In the genomic region with DNA sequence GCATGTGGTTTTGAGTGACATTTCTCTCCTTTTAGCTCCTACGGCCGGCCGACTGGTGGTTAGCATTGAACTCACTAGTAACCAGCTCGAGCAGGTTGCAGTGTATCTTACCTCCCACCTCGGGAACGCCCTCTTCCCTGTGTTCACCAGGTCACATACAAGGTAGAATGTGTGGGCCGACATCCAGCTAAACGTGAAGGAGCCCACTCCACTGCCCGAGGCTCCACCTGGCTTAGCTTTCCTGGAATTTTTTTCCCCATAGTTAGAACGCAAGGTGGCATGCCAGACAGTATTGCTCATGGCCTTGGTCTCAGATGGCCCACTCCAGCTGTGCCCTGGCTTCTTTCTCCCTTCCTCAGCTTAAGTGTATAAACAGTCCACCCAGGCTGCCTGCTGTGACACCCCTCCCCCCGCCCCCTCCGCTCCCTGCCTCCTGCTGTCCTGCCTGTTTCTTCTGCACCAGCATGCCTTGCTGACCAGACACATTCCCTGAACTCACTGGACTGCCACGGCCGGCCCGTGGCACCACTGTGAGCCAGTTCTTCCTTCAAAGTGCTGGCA, we compare ENCODE assay signal across 12 mouse cellular contexts. TPM values are rescaled to one million over a fixed set of nuclear protein-coding genes. Genes with fewer than 3 reads are reported as not detected.
DNase-seq lines count a peak whose midpoint lies in the region; TF ChIP-seq lines count a peak whose summit lies in the region.
"Had no signal": no experiment of that assay in that cellular context is flagged by ENCODE, and none has a peak within 500 bp of the region (broad histone marks: within the 10 kb centered on the region; RNA-seq: fewer than 3 reads in every experiment).

No protein-coding gene starts in this region.

- no peak overlapping the region for H3K4me3 ChIP-seq in lung, adult 2 months (replicated peaks; ENCODE audit: extremely low read depth, low read depth, low read length)
- no peak overlapping the region for H3K4me3 ChIP-seq in myocyte
- H3K4me3 ChIP-seq: megakaryocyte, embryonic 14.5 days had no signal

- no peak for TF ChIP-seq POLR2A in lung, adult 2 months (IDR thresholded peaks at IDR 0.05; ENCODE audit: borderline replicate concordance, extremely low read depth, low read depth, low read length)
- no peak for TF ChIP-seq POLR2A in myocyte (IDR thresholded peaks at IDR 0.05; ENCODE audit: insufficient read length, low read depth)

- WGBS in lung, adult 2 months: 44% methylated on average over 15 of the region's 15 CpGs

- peaks cover 55% of the 10 kb centered on the region for H3K79me2 ChIP-seq in myocyte (ENCODE audit: control insufficient read depth, insufficient read depth)

- peak overlapping the region; percentile 48 for H3K4me2 ChIP-seq in myocyte (ENCODE audit: low read depth)

- TF ChIP-seq CTCF in lung, adult 2 months (IDR thresholded peaks at IDR 0.05; ENCODE audit: insufficient read depth, low read length): no peak

- peak; percentile 44 to 62 for DNase-seq in lung, adult 18-20 months
- DNase-seq in lung, adult 2 months: no peak
- DNase-seq in kidney, adult 11 months: peak; percentile 87
- DNase-seq in kidney, postnatal 10 days: peak; percentile 80
- DNase-seq in ovary, postnatal 36 days (ENCODE audit: low spot score): no peak
- no peak for DNase-seq in MN1 (ENCODE audit: low spot score)
- DNase-seq: adrenal gland, postnatal 36 days; cerebellum, adult 8-10 months; liver; thymus, adult 18-20 months had no signal

- H3K27me3 ChIP-seq in myocyte (ENCODE audit: control insufficient read depth, insufficient read depth, insufficient read length): no peaks in the 10 kb centered on the region

- no peaks in the 10 kb centered on the region for H3K36me3 ChIP-seq in myocyte (ENCODE audit: control insufficient read depth, insufficient read depth)

- no peaks in the 10 kb centered on the region for H3K4me1 ChIP-seq in lung, adult 2 months (ENCODE audit: control insufficient read depth, insufficient read depth, low read length)

- no peak overlapping the region for H3ac ChIP-seq in myocyte (ENCODE audit: control insufficient read depth, insufficient read length)

TF ChIP-seq in myocyte, 11 proteins besides CTCF, POLR2A, EP300 and RAD21:
- no peak for TF ChIP-seq SRF (IDR thresholded peaks at IDR 0.05; ENCODE audit: control insufficient read depth, insufficient read length, low read depth)
- no peak for TF ChIP-seq CEBPB (IDR thresholded peaks at IDR 0.05; ENCODE audit: insufficient read depth, poor library complexity, severe bottlenecking)
- peak in 2 of 3 experiments; percentile 68 to 87 for TF ChIP-seq MYOD1 (IDR thresholded peaks at IDR 0.05; ENCODE audit: control insufficient read depth in 1 of 3, insufficient read length in 2 of 3, low read depth in 2 of 3)
- TF ChIP-seq POLR2AphosphoS2 (IDR thresholded peaks at IDR 0.05; ENCODE audit: insufficient read length, low read depth): no peak
- peak; percentile 13 for TF ChIP-seq TCF3 (IDR thresholded peaks at IDR 0.05; ENCODE audit: insufficient read length, low read depth)
- no peak for TF ChIP-seq E2F4 (IDR thresholded peaks at IDR 0.05; ENCODE audit: insufficient read depth)
- no peak for TF ChIP-seq MAX (IDR thresholded peaks at IDR 0.05; ENCODE audit: low read depth)
- no peak for TF ChIP-seq TCF12 (IDR thresholded peaks at IDR 0.05; ENCODE audit: insufficient read depth, poor library complexity, severe bottlenecking)
- no peak for TF ChIP-seq USF1 (IDR thresholded peaks at IDR 0.05; ENCODE audit: low read depth)
- TF ChIP-seq MYOG (IDR thresholded peaks at IDR 0.05; ENCODE audit: control insufficient read depth in 1 of 3, insufficient read depth in 1 of 3, insufficient read length in 2 of 3, low read depth in 2 of 3): peak in 2 of 3 experiments; percentile 37 to 78
- TF ChIP-seq REST (IDR thresholded peaks at IDR 0.05; ENCODE audit: insufficient read depth, insufficient read length): no peak

RNA-seq across cellular contexts. Expression of a gene that starts 33.7 kb away (rescaled TPM):
- 10.9 and 15.5 TPM in 2 replicates for polyA plus RNA-seq in lung, adult 2 months (2012; rRNA removed)
- polyA plus RNA-seq in myocyte (2012; fragmentation: generic; extraction: Trizol): 32.8 TPM

Comparison
In these comparisons a context has a peak if more than half of its experiments do, and no peak if none do; other contexts are left out.
1. DNase-seq: peak in lung, adult 18-20 months (2 of 2), kidney, adult 11 months (single experiment) and kidney, postnatal 10 days (single experiment); none in lung, adult 2 months (single experiment), ovary, postnatal 36 days (single experiment) and MN1 (single experiment).